Mouse (Mus musculus): ENCODE data around the gene Cldn15.

DNA sequence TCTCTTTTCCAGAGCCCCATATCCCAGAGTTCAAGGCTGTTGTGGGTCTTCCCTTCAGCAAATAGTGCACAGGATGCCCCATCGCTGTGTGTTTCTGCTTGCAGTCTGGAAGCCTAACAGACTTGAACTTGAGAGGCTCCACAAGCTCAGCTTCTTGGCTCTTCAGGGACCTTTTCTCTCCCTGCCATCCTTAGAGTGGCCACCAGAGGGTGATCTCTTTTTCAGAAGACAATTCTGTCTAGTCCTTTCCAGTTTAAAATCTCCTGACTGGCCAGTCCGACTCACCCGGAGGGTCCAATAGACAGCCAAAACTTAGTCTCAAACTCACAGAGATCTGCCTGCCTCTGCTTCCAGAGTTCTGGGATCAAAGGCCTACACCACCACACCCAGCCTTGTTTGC lies 43.6 kb downstream of the Cldn15 start:
- TF ChIP-seq CTCF (conservative IDR thresholded peaks at IDR 0.05; ENCODE audit: low read length) (peak; percentile 87), NANOG (IDR thresholded peaks at IDR 0.05; ENCODE audit: borderline replicate concordance, low read length) (no peak), POU5F1 (IDR thresholded peaks at IDR 0.05; ENCODE audit: borderline replicate concordance, low read length) (no peak)
